Mouse (Mus musculus): ENCODE data around the gene Tmc2. TPM values are rescaled to one million over a fixed set of nuclear protein-coding genes. Genes with fewer than 3 reads are reported as not detected.

Tmc2 gene
- polyA plus RNA-seq, 1 experiment: not detected

DNA sequence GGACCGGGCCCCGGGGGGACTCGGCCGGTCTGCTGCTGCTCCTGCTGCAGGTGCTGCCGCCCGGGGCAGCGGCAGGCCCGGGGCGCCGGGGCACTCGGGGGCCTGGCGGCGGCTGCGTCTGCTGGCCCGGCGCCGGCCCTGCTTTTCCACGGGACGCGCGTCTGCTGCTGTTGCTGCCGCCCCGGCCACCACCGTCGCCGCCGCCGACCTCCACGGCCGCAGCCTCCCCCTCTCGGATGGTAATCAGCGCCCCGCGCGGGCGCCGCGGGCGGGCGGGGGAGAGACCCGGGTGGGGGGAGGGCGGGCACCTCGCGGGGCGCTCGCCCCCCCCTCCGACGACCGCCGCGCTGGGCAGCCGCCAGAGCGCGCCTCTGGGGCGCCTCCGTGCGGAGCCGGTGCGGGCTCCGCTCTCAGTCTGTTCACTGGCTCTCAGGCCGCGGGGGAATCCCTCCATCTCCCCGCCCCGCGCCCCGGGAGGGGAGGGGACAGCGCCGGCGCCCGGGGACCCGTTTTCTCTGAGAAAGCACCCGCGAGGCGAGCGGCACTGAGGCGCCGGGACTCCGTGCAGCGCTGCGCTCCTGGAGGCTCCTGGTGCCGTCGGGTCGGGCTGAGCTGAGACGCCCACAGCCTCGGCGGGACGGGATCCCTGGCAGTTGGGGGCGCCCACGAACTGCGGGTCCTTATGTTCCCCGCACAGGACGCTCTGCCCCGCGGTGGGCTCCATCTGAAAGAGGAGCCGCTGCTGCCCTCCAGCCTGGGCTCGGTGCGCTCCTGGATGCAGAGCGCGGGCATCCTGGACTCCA lies 100.5 kb downstream of the Tmc2 start:
- no peak for DNase-seq (ENCODE audit: low read depth)

DNA sequence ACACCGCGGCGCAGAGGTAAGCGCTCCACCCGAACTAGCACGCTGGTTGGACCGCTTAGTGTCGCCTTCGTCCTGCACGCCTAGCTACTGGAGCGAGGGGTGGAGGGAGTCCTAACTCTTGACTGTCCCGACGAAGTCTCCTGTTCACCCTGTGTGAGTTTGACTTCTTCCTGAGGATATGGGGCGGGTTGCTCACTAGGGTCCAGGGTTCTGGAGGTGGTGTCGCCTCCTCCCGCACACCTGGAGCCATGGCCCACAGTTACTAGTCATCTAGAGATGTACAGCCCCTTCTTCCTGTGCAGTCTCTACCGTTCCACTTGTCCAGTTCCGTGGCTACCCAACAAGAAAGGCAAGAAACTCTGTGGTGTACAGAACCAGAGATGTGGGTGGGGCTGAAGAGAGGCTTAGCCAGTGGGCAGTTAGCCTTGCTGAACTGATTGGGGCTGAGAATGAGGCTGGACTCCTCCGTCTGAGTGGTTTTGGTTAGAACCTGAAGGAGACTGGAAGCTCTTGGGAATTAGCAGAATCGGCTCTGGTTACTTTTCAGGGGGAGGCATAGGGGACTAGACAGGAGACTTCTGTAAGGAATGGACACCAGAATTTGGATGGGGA lies 101.2 kb downstream of the Tmc2 start:
- no peak for DNase-seq (ENCODE audit: low read depth)

DNA sequence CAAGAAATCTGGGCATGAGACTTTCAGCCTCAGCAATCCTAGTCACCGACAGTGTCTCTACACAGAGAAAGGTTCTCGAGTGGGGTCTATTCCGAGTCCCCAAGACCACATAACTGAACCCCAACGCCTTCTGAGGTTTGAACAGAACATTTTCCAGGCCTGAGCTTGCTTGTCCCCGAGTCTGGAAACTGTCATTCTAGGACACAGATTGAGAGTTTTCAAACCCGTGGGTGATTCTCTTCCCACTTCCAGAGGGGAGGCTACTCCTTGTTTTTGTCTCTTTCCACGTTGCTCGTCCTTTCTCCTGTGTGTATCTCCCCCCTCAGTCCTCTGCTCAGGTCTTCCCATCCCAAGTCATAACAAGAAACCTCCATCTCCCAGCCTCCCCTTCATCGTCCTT lies 102.6 kb downstream of the Tmc2 start:
- no peak for DNase-seq (ENCODE audit: low read depth)

- DNase-seq (ENCODE audit: low read depth): no peak
These were observed 108.0 kb downstream of the Tmc2 start for GRCm38 (mm10) chr2:130303014-130303413.

Other genes starting within 250 kb of the Tmc2 start
- gene Tgm3, start 182.8 kb upstream of the Tmc2 start, polyA plus RNA-seq (2012; rRNA removed): 0.41 and 0.52 TPM in 2 replicates
- not detected in 2 replicates for gene Tgm6, start 82.8 kb upstream of the Tmc2 start, polyA plus RNA-seq (2012; rRNA removed)
- 143 and 150 TPM in 2 replicates for gene Snrpb, start 15.8 kb upstream of the Tmc2 start, polyA plus RNA-seq (2012; rRNA removed)
- 46.7 and 51.6 TPM in 2 replicates for gene Nop56, start 79.2 kb downstream of the Tmc2 start, polyA plus RNA-seq (2012; rRNA removed)
- gene Idh3b, start 89.4 kb downstream of the Tmc2 start, polyA plus RNA-seq (2012; rRNA removed): 186 and 227 TPM in 2 replicates
- 2.8 and 3.8 TPM in 2 replicates for gene Ebf4, start 100.0 kb downstream of the Tmc2 start, polyA plus RNA-seq (2012; rRNA removed)
- 34.3 and 49.9 TPM in 2 replicates for gene Cpxm1, start 202.4 kb downstream of the Tmc2 start, polyA plus RNA-seq (2012; rRNA removed)
- not detected in 2 replicates for gene Gm28372, start 210.0 kb downstream of the Tmc2 start, polyA plus RNA-seq (2012; rRNA removed)
- 2.1 and 3.6 TPM in 2 replicates for gene 1700020A23Rik, start 210.1 kb downstream of the Tmc2 start, polyA plus RNA-seq (2012; rRNA removed)
- 2.3 and 3.1 TPM in 2 replicates for gene Tmem239, start 211.3 kb downstream of the Tmc2 start, polyA plus RNA-seq (2012; rRNA removed)
- 48.8 and 71.6 TPM in 2 replicates for gene Vps16, start 229.1 kb downstream of the Tmc2 start, polyA plus RNA-seq (2012; rRNA removed)
- 21.2 and 25.6 TPM in 2 replicates for gene Pced1a, start 229.5 kb downstream of the Tmc2 start, polyA plus RNA-seq (2012; rRNA removed)

Measured in gonadal fat pad, adult 2 months (tissue).